Mouse (Mus musculus) hematopoietic multipotent progenitor cell, adult 10-12 weeks (in vitro differentiated cells): Measurements from ENCODE around the gene A330070K13Rik. TPM values are rescaled to one million over a fixed set of nuclear protein-coding genes. Genes with fewer than 3 reads are reported as not detected.

Experiments
- polyA plus RNA-seq: library from polyadenylated mRNA; stranded (reverse); fragments of >175 nt; gene quantifications from 2 replicates; pipeline ENCODE4 v1.2.3, GENCODE M21; 2012; ENCODE audit warnings: low replicate concordance

The A330070K13Rik gene
- not detected in 2 replicates for polyA plus RNA-seq

DNA sequence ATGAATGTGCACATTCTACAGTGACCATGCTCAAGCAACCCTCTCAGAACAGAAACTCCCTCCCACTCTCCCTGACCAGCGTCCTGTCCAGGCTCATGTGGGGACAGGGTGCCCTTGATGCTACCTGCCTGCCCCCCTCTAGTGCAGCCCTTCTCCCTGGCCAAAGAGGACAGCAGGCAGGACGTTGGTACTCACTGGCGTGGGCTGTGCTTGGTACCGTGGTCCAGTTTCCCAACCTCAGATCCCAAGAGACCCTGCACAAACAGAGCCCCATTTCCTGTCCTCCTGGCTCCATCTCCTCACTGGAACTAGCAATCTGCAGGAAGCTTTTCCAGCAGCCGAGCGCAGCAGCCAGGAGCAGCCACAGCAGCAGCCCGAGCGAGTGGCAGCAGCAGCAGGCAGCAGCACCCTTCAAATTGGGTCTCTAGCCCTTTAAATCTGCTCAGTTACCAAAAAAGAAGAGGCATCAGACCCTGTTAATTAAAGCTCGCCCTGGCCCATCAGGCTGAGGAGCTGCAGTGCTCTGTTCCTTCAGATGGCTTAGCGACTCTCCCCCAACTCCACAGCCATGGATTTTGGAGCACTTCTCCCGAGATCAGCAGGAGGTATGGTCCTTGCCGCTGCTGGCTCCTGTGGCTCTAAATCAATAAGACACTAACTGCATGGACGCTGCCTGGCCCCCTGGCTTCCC is at the start of gene A330070K13Rik:
Gene A330070K13Rik, minus strand, starts transcription at position 410 of the 691 bp plus-strand sequence.

DNA sequence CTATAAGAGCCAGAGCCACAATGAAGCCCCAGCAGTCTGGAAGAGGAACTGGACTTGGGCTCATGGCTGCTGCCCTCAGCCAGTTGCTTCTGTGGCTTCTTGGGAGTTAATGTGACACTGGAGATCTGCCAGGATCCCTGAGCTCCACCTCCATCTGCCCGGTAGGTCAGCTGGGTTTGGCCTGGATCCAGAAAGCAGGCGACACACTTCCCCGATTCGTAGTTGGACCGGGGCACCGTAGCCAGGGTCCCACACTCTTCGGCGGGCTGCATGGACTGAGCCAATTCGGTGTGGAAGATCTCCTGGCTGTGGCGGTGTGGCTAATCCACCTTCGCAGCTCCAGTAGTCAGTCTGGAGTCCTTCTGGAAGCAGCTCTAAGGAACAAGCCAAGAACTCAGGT is 15.2 kb downstream of the A330070K13Rik start, which contains the start of gene Caln1:
Gene Caln1, plus strand, starts transcription at position 219 of the 400 bp plus-strand sequence.

Other genes with a start within 250 kb of the A330070K13Rik start
- 6.3 and 8.8 TPM in 2 replicates for gene Kctd7, start 239.8 kb downstream of the A330070K13Rik start, polyA plus RNA-seq
- 18.4 and 26.5 TPM in 2 replicates for gene Rabgef1, start 212.8 kb downstream of the A330070K13Rik start, polyA plus RNA-seq
- gene Tmem248, start 167.6 kb downstream of the A330070K13Rik start, polyA plus RNA-seq, result 21.7 and 46.6 TPM in 2 replicates
- gene Sbds, start 129.1 kb downstream of the A330070K13Rik start, polyA plus RNA-seq, result 7.0 and 29.9 TPM in 2 replicates
- 5.4 and 7.6 TPM in 2 replicates for gene Tyw1, start 129.0 kb downstream of the A330070K13Rik start, polyA plus RNA-seq
- not detected in 2 replicates for gene Caln1, start 15.2 kb downstream of the A330070K13Rik start, polyA plus RNA-seq